Mouse (Mus musculus): ENCODE results near the gene Ttll11. TPM values are rescaled to one million over a fixed set of nuclear protein-coding genes. Genes with fewer than 3 reads are reported as not detected.

Ttll11 gene
- polyA plus RNA-seq, 1 experiment: not detected

DNA sequence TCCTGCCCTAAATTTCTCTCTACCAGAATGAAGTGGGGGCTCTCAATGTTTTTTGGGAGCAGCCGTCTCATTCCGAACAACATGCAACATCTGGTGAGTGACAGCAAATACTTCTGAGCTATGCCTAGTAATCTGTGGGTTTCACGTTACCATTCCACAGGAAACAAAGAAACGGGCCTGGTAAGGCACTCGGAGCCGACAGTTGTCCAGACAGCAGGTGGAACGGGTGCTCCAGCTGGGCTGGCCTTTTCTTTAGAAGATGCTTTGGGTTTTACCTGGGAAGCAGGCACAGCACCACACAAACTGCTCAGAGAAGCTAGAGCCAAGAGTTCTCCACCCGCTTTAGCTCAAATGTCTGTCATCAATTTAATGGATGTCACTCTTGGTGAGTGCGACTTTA, 69.0 kb downstream of the Ttll11 start:
- no peak overlapping the region for H3K27ac ChIP-seq (ENCODE audit: insufficient read depth, low read depth, low read length)
- no peaks in the 10 kb centered on the region for H3K4me1 ChIP-seq (ENCODE audit: control insufficient read depth, insufficient read depth, low read length)
- no peak overlapping the region for H3K4me3 ChIP-seq (ENCODE audit: insufficient read depth, low read length)
- TF ChIP-seq CTCF (IDR thresholded peaks at IDR 0.05; ENCODE audit: low read depth, low read length) (no peak), POLR2A (IDR thresholded peaks at IDR 0.05; ENCODE audit: borderline replicate concordance, low read depth, low read length) (no peak)

GRCm38 (mm10) chr2:35909353-35909752, 70.4 kb downstream of the Ttll11 start:
- Histone ChIP-seq H3K27ac (ENCODE audit: insufficient read depth, low read depth, low read length) (no peak overlapping the region), H3K4me1 (ENCODE audit: control insufficient read depth, insufficient read depth, low read length) (no peaks in the 10 kb centered on the region), H3K4me3 (ENCODE audit: insufficient read depth, low read length) (no peak overlapping the region)
- TF ChIP-seq POLR2A (IDR thresholded peaks at IDR 0.05; ENCODE audit: borderline replicate concordance, low read depth, low read length) (no peak), CTCF (IDR thresholded peaks at IDR 0.05; ENCODE audit: low read depth, low read length) (no peak)

DNA sequence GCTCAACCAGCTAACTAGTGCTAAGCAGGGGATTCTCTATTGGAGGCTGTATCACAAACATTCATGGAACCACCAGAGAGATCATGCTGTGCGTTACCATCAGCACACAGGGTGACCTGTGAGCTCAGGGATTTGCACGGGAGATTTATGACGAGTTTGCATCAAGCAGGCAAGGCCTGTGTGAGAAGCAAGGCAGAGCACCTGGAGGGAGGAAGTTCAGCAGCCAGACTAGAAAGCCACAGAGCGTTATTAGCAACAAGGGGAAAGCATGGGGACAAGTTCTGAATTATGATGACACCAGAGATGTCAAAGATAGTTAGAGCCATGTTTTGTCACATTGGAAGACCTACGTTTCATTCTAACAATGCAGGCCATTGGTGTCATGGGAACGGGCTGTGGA, 72.1 kb downstream of the Ttll11 start:
- TF ChIP-seq POLR2A (IDR thresholded peaks at IDR 0.05; ENCODE audit: borderline replicate concordance, low read depth, low read length): no peak
- TF ChIP-seq CTCF (IDR thresholded peaks at IDR 0.05; ENCODE audit: low read depth, low read length): no peak
- no peak overlapping the region for H3K27ac ChIP-seq (ENCODE audit: insufficient read depth, low read depth, low read length)
- no peak overlapping the region for H3K4me3 ChIP-seq (ENCODE audit: insufficient read depth, low read length)
- no peaks in the 10 kb centered on the region for H3K4me1 ChIP-seq (ENCODE audit: control insufficient read depth, insufficient read depth, low read length)

DNA sequence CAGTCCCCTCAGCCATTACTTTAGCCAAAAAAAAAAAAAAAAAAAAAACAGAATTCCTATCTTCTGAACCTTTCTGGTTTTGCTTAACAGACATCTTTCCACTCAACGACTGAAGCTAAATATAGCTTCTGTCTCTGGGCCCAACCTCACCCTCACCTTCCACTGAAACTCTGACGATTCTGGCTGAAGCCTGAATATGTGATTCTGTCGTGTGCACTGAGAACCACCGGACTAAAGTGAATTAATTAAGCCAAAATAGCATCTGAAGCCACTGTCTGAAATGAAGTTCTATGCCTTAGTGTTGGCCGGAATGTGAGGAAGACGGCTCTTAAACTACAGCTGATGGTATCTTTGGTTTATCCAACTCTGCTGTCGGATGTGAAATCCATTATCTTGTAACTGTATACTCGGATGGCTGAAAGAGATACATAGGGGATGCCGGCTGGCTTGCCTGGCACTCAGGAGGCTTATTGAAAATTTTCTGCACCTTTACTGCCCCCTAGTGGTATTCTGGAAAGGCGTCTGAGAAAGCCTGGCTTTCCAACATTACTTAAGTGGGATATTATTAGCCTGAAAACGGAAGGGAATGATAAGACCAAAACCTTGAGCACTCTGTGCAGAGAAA, 73.4 kb downstream of the Ttll11 start:
- TF ChIP-seq POLR2A (IDR thresholded peaks at IDR 0.05; ENCODE audit: borderline replicate concordance, low read depth, low read length): no peak
- peak; percentile 42; the same call in 1 of the 2 replicates for TF ChIP-seq CTCF (IDR thresholded peaks at IDR 0.05; ENCODE audit: low read depth, low read length)
- Histone ChIP-seq H3K27ac (ENCODE audit: insufficient read depth, low read depth, low read length) (no peak overlapping the region), H3K4me1 (ENCODE audit: control insufficient read depth, insufficient read depth, low read length) (no peaks in the 10 kb centered on the region), H3K4me3 (ENCODE audit: insufficient read depth, low read length) (no peak overlapping the region)

DNA sequence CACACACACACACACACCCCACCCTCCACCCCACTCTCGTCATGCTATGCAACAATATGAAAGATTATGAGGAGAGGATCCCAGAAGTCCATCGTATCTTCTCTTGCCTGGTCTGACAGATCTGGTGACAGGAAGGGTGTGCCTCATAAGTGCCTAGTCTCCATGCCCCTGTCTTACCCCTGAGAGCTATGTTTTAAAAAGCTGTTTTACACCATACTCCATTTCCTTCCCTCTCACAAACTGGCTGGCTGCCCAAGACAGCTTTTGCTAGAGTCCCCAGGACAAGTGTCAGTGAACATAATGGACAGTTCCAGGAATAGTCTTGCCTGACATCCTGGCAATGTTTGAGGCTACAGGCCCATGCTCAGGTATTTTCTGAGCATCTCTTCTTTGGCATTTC, 78.9 kb downstream of the Ttll11 start:
- TF ChIP-seq CTCF (IDR thresholded peaks at IDR 0.05; ENCODE audit: low read depth, low read length) (no peak), POLR2A (IDR thresholded peaks at IDR 0.05; ENCODE audit: borderline replicate concordance, low read depth, low read length) (no peak)
- no peaks in the 10 kb centered on the region for H3K4me1 ChIP-seq (ENCODE audit: control insufficient read depth, insufficient read depth, low read length)
- no peak overlapping the region for H3K4me3 ChIP-seq (ENCODE audit: insufficient read depth, low read length)
- H3K27ac ChIP-seq (ENCODE audit: insufficient read depth, low read depth, low read length): no peak overlapping the region

DNA sequence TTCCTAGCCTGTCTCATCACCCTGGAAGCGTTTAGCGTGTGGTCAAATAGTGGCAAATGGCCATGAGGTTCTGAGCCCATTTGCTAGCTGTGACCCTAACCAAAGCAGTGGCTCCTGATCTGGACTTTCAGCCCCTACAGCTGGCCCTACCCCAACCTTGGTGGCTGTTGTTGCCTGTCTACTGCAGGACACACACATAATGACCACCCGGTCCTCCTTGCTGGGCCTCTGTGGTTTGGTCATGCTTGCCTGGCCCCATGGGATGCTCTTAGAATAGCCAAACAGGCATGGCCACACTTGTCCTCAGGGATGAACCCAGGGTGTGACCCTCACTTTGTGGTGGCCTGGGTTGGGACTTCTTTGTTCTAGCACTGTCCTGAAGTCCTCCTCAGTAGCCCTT, 80.0 kb downstream of the Ttll11 start:
- Histone ChIP-seq H3K4me1 (ENCODE audit: control insufficient read depth, insufficient read depth, low read length) (no peaks in the 10 kb centered on the region), H3K27ac (ENCODE audit: insufficient read depth, low read depth, low read length) (no peak overlapping the region), H3K4me3 (ENCODE audit: insufficient read depth, low read length) (no peak overlapping the region)
- TF ChIP-seq POLR2A (IDR thresholded peaks at IDR 0.05; ENCODE audit: borderline replicate concordance, low read depth, low read length) (no peak), CTCF (IDR thresholded peaks at IDR 0.05; ENCODE audit: low read depth, low read length) (no peak)

DNA sequence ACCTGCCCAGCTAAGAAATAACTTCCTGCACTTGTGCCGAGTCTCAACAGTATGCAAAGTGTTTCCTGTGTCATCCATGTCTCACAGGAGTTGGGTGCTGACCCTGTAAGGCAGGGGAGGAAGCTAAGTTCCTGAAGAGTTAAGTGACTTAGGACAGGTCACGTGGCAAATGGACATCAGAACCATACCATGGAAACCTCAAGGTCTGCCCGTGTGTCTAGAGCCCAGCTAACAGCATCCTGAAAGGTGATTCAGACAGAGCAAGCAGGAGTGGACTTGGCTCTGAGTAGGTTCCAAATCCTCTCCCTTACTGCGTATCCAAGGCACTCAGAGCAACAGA, 80.6 kb downstream of the Ttll11 start:
- TF ChIP-seq POLR2A (IDR thresholded peaks at IDR 0.05; ENCODE audit: borderline replicate concordance, low read depth, low read length) (no peak), CTCF (IDR thresholded peaks at IDR 0.05; ENCODE audit: low read depth, low read length) (no peak)
- Histone ChIP-seq H3K4me3 (ENCODE audit: insufficient read depth, low read length) (no peak overlapping the region), H3K27ac (ENCODE audit: insufficient read depth, low read depth, low read length) (no peak overlapping the region), H3K4me1 (ENCODE audit: control insufficient read depth, insufficient read depth, low read length) (no peaks in the 10 kb centered on the region)

DNA sequence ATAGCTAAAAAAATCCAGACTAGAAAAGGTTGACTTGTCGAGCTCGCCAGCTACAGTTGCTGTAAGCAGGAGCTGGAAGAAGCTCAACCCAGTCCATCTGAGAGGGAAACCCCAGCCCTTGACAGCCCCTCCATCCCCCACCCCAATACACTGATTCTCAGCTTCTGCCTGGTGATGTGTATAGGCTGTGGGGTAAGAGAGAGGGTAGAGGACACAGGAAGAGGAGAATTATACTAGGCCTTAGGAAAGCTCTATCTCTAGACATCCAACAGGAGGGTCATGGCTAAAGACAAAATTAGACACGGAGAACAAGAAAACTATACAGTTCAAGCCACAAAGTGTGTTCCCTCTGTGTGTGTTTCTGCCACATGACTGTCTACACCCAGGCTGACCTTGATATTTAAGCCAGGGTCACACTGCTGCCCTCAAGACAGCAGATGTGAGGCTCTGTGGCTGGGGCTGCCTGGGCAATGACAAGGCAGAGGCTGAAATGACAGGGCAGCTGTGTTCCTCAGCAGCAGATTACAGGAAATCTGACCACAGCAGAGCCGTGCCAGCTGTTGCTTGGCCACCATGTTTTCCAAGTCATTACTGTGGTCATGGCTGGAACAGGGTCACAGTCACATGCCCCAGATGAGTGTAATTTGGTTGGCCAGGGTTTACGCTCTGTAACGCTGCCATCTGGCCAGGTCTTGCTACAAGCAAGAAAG, 81.1 kb downstream of the Ttll11 start:
- no peak overlapping the region for H3K4me3 ChIP-seq (ENCODE audit: insufficient read depth, low read length)
- no peak for TF ChIP-seq POLR2A (IDR thresholded peaks at IDR 0.05; ENCODE audit: borderline replicate concordance, low read depth, low read length)
- TF ChIP-seq CTCF (IDR thresholded peaks at IDR 0.05; ENCODE audit: low read depth, low read length): no peak
- H3K27ac ChIP-seq (ENCODE audit: insufficient read depth, low read depth, low read length): no peak overlapping the region
- no peaks in the 10 kb centered on the region for H3K4me1 ChIP-seq (ENCODE audit: control insufficient read depth, insufficient read depth, low read length)

GRCm38 (mm10) chr2:35897125-35897524, 82.6 kb downstream of the Ttll11 start:
- no peak overlapping the region for H3K4me3 ChIP-seq (ENCODE audit: insufficient read depth, low read length)
- no peaks in the 10 kb centered on the region for H3K4me1 ChIP-seq (ENCODE audit: control insufficient read depth, insufficient read depth, low read length)
- H3K27ac ChIP-seq (ENCODE audit: insufficient read depth, low read depth, low read length): no peak overlapping the region
- TF ChIP-seq POLR2A (IDR thresholded peaks at IDR 0.05; ENCODE audit: borderline replicate concordance, low read depth, low read length): no peak
- no peak for TF ChIP-seq CTCF (IDR thresholded peaks at IDR 0.05; ENCODE audit: low read depth, low read length)

GRCm38 (mm10) chr2:35894512-35894911, 85.2 kb downstream of the Ttll11 start:
- no peak for TF ChIP-seq POLR2A (IDR thresholded peaks at IDR 0.05; ENCODE audit: borderline replicate concordance, low read depth, low read length)
- TF ChIP-seq CTCF (IDR thresholded peaks at IDR 0.05; ENCODE audit: low read depth, low read length): no peak
- Histone ChIP-seq H3K4me1 (ENCODE audit: control insufficient read depth, insufficient read depth, low read length) (no peaks in the 10 kb centered on the region), H3K27ac (ENCODE audit: insufficient read depth, low read depth, low read length) (no peak overlapping the region), H3K4me3 (ENCODE audit: insufficient read depth, low read length) (no peak overlapping the region)

Data from bone marrow macrophage, adult 2 months (primary cell).